Mouse (Mus musculus) kidney, adult 8-10 months (tissue): ENCODE data around the gene Ccdc142.

ENCODE experiments used
- DNase-seq, 2 experiments: peaks; one replicate each; pipeline ENCODE4 v3.0.0; 2022

The Ccdc142 gene

GRCm38 (mm10) chr6:83086121-83087035, 15.0 kb upstream of the Ccdc142 start, which contains the start of gene Lbx2:
Gene Lbx2, plus strand, starts transcription at chr6:83086367.
- no peak for DNase-seq

DNA sequence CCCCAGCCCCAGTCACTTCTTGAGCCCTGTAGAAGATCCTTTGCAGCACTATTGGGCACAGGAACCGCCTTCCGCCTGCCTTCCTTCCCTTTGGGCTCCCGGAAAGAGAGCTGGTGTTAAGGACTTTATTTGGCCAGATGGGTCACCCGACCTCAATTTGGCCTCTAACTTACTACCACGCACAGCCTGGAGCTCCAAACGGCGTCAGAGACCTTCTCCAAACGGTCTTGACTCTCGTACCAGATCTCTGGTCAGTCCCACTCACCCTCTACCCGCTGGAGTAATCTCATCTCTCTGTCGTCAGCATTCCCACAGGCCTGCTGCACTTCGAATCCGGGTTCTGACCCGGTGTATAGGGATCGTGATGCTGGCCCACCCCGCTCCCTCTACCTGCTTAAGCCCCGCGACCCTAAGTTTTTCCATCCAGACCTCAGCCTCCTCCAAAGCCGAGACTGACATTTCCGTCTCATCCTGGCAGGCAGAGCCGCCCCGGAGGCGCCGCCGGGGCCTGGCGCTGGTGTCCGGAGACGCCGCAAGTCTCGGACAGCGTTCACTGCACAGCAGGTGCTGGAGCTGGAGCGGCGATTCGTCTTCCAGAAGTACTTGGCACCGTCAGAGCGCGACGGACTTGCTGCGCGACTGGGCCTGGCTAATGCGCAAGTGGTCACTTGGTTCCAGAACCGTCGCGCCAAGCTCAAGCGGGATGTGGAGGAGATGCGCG, 14.0 kb upstream of the Ccdc142 start:
- peak in 1 of 2 experiments; percentile 34 for DNase-seq

DNA sequence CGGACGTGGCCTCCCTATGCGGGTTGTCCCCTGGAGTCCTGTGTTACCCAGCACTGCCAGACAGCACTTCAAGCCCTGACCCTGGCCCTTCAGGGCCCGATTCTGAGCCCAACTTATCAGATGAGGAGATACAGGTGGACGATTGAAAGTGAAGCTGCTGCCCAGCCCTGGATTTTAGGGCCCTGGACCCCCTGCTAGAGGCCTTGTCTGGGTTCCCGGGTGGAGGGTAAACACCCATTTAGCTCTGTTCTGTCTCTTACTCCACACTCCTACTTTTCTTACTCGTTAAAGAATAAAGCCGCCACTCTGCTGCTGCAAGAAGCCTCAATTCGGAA, 13.5 kb upstream of the Ccdc142 start:
- no peak for DNase-seq

- DNase-seq = no peak
Observed at GRCm38 (mm10) chr6:83092416-83093127, 8.8 kb upstream of the Ccdc142 start.

DNA sequence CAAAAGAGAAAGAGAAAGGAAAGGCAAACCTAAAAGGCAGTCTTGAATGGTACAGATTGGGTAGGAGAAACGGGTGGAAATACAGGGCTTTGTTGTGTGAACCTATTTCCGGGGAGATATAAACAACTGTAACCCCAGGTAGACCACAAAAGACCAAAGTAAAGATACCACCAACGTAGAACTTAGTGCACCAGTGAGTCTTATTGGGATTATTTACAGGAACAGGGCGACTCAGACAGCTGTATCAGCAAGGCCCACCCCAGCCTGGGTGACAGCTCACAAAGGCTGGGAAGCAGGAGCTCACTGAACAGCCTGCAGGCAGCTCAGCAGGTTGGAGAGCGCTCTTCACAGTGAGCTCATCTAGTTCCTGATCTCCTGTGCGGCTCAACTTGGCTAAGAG, 5.4 kb upstream of the Ccdc142 start:
- DNase-seq = no peak

DNA sequence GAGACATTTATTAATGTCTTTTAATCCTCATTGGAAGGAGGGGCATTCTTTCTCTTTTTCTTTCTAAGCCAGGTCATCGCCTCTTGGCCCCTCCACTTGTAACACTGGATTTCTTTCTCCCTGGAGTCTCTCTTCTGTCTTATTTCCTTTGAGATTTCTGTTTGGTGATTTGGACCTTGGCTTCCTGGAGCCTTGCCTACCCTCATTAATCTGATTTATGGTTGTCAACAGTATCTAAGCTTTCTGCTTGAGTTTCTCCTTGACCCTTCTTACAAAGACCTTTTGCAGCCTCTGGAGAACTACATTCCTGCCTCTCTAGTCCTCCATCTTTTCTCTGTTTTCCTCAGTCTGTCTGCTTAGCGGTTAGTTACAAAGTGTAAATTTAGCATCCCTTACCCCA, 3.0 kb upstream of the Ccdc142 start:
- peak; percentile 77 to 85 for DNase-seq

DNA sequence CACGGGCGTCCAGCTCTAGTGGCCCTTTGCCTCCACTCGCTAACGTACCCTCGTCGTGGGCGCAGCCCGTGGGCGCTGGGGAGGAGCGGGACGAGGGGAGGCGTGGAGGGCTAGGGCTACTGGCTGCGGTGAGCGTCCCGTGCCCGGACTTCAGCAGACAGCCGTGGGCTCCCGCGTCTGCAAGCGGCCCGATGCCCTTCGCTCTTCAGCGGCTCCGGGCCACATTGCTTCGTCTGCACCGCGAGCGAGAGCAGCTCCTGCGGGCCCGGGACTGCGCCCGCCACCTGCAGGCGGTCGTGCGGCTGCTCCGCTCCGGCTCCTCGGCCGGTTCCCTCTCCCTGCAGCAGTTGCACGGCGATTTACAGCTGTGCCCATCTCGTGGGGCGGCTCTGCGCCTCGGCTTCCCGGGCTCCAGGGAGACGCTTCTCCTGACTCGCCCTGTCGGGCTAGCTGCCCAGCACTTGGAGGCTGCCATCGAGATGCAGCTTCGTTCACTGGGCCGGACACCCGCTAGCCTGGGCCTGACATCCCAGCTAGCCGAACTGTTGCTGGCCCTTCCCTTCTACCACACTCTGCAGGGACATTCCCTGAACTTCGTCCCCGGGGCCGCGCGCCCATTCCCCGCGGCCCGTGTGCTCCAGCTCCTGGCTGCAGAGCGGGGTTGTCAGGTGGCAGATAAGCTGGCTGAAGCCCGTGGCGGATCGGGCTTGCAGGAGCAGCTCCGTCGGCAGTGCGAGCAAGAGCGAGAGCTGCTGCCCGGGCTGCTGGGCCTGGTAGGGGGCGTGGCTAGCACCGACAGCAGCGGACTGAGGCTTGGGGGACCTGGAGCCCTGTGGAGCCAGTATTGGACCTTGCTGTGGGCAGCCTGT, 521 bp downstream of the Ccdc142 start:
- peak in 1 of 2 experiments; percentile 64 for DNase-seq

DNA sequence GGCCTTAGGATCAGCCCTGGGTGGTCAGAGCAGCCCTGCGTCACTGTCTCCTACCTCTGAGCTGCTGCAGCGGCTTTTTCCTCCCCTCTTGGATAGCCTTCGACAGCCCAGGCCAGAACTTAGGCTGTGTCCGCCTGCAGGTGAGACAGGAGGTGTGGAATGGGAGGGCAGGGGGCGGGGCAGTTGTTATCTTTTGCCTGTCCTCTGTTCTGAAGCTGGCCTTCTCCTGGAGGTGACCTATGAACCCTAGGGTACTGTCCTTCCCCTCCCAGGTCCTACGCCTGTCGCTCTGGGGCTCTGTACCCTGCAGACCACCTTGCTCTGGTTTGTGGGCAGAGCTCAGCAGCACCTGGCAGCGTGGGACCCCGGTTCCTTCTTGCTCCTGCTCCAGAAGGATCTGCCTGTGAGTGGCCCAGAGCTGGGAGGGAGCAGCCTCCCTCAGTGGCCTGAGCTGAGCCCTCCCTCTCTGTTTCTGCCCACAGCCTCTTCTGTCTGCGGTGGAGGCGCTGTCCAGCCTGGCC, 1.8 kb downstream of the Ccdc142 start:
- DNase-seq = no peak

DNA sequence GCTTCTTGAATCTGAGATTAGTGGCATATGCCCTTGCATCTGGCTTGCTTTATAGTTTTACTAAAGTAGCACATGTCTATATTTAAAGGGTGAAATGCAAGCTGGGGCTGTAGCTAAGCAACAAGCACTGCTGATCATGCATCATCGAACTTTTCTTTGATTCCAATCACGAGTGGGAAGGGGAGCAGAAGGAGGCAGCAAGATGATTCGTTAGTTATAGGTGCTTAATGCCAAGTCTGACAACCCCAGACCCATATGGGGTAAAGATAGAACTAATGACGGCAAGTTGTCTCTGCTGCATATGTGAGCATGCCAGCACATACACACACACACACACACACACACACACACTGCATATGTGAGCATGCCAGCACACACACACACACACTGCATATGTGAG, 2.8 kb downstream of the Ccdc142 start:
- DNase-seq = no peak

DNA sequence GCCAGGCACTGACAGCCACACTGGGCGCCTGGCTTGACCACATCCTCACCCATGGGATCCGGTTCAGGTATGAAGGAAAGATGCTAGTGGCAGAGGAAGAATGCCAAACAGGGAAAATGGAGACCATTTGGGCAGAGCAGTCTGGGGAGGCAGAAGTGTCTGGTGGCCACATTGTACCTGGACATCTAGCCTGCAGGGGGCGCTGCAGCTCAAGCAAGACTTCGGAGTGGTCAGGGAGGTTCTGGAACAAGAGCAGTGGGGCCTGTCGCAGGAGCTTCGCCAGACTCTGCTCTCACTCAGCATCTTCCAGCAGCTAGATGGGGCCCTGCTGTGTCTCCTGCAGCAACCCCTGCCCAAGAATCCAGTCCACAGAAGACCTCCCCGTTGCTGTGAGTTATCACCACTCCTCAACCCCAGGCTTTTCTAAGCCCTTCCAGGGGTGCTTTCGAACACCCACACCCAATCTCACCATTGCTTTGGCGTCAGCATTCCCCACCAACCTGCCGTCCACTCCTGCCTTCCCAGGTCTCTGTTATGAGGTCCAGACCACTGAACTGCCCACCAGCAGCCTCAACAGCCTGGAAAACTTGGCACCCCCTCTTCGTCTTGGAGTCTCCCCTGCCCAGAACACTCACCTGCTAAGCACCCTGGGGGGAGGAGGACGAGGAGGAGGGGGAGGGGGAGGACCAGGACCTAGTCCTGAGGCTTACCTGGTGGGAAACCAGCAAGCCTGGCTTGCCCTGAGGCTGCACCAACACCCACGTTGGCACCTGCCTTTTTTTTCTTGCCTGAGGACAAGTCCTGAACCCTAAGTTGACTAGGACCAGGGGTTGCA, 6.4 kb downstream of the Ccdc142 start:
- peak; percentile 74 to 82 for DNase-seq

DNA sequence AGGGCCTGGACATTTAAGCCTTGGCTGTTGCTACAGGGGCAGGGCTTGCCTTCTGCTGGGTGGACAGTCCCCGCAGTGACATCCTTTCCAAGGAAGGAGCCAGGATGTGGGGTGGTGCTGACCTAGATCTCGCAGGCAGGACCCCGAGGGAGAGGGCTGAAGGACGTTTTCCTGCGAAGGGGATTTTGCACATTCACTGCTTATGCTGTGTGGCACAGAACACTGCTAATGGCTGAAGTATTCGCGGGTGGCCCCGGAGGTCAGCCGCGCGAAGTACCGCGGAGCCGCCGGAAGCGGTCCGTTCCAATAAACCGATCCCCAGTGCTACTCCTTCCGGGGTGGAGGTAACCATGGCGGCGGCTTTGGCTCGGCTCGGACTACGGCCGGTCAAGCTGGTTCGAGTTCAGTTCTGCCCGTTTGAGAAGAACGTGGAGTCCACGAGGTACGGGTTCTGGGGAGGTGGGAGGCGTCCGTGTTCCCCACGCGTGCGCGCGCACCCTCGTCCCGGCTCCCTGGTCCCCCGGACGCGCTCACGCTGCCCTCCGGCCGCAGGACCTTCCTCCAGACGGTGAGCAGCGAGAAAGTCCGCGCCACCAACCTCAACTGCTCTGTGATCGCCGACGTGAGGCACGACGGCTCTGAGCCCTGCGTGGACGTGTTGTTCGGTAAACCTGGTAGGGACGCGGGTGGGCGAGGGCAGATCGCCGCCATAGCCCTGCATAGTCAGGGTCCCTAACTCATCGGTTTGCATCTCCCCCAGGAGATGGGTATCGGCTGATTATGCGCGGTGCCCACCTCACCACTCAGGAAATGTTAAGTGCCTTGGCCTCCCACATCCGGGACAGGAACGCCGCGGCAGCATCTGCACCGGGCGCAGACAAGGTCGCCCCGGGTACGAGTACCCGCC, 7.6 kb downstream of the Ccdc142 start, which contains the start of gene Mrpl53:
Gene Mrpl53, plus strand, starts transcription at position 279 of the 907 bp plus-strand sequence.
- DNase-seq = peak; percentile 79 to 84

GRCm38 (mm10) chr6:83111510-83112136, 10.2 kb downstream of the Ccdc142 start:
- no peak for DNase-seq

DNA sequence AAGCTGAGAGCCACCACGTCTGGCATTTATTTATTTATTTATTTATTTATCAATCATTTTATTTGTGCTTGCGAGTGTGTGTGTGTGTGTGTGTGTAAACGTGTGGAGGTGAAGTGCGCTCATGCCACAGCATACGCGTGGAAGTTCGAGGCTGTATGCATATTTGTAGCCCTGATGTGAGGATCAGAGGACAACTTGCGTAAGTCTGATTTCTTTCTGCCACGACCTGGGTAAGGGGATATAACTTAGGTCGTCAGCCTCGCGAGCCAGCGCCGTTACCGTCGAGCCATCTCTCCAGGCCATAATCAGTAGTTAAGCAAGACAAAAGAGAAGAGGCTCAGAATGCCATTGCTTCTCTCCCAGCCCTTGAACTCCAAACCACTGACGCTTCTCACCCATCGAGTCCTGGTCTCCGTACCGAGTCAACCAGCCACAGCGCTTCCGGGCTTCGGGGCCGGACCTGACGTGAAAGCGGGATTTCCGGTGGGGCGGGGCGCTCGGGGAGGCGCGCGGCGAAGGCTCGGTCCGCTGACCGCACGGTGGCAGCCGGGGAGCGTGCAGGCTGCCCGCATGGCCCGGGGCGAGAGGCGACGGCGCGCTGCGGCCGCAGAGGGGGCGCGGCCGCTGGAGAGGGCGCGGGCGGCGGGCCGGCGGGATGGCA, 13.7 kb downstream of the Ccdc142 start, which contains the start of gene Mogs:
Gene Mogs, plus strand, starts transcription at position 486 of the 661 bp plus-strand sequence.
- DNase-seq = peak; percentile 90 to 94

DNA sequence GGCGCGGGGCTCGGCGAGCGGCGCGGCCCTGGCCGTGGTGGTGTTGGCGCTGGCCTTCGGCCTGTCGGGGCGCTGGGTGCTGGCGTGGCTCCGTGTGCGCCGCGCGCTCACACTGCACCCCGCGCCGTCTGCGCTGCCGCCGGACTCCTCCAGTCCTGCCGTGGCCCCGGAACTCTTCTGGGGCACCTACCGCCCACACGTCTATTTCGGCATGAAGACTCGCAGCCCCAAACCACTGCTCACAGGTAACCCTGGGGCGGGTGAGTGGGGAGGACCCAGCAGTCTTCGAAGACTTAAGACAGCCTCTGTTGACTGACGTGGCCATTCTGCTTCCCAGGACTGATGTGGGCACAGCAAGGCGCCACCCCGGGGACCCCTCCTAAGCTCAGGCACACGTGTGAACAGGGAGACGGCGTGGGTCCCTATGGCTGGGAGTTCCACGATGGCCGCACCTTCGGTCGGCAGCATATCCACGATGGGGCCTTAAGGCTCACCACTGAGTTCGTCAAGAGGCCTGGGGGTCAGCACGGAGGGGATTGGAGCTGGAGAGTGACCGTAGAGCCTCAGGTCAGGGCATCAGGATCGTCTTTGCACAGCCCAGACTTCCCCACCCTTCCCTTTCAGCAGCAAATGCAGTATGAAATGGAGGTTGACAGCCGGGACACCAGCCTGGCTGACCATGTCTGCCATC, 14.4 kb downstream of the Ccdc142 start:
- no peak for DNase-seq

- no peak for DNase-seq
Observed at GRCm38 (mm10) chr6:83116373-83117164, 15.2 kb downstream of the Ccdc142 start.

- no peak for DNase-seq
Observed at GRCm38 (mm10) chr6:83117165-83117438, 15.7 kb downstream of the Ccdc142 start.

DNA sequence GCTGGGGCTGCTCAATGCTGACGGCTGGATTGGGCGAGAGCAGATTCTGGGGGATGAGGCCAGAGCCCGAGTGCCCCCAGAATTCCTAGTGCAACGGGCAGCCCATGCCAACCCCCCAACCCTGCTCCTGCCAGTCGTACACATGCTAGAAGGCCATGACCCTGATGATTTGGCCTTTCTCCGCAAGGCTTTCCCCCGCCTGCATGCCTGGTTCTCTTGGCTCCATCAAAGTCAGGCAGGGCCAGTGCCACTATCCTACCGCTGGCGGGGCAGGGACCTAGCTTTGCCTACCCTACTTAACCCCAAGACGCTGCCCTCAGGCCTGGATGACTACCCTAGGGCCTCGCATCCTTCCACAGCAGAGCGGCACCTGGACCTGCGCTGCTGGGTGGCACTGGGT, 16.2 kb downstream of the Ccdc142 start:
- no peak for DNase-seq

DNA sequence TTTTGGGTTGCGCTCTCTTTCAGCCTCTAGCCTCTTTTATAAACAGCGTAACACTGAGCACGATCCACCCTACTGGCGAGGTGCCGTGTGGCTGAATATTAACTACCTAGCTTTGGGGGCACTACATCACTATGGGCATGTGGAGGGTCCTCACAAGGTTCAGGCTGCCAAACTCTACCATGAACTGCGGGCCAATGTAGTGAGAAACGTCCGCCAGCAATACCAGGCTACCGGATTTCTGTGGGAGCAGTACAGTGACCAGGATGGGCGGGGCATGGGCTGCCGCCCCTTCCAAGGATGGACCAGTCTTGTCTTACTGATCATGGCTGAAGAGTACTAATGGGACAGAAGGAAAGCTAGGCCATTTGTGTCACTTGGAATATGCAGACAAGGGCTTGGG, 17.0 kb downstream of the Ccdc142 start:
- no peak for DNase-seq
